Mouse (Mus musculus) c-Kit-positive CD71-negative TER-119-negative erythroid progenitor cells, embryonic 14.5 days (primary cell): ENCODE measurements around the gene Dbnl.

Source experiments
- DNase-seq: peaks from one replicate; pipeline ENCODE4 v3.0.0-alpha.2; 2013; ENCODE audit warnings: low read depth

Gene Dbnl

DNA sequence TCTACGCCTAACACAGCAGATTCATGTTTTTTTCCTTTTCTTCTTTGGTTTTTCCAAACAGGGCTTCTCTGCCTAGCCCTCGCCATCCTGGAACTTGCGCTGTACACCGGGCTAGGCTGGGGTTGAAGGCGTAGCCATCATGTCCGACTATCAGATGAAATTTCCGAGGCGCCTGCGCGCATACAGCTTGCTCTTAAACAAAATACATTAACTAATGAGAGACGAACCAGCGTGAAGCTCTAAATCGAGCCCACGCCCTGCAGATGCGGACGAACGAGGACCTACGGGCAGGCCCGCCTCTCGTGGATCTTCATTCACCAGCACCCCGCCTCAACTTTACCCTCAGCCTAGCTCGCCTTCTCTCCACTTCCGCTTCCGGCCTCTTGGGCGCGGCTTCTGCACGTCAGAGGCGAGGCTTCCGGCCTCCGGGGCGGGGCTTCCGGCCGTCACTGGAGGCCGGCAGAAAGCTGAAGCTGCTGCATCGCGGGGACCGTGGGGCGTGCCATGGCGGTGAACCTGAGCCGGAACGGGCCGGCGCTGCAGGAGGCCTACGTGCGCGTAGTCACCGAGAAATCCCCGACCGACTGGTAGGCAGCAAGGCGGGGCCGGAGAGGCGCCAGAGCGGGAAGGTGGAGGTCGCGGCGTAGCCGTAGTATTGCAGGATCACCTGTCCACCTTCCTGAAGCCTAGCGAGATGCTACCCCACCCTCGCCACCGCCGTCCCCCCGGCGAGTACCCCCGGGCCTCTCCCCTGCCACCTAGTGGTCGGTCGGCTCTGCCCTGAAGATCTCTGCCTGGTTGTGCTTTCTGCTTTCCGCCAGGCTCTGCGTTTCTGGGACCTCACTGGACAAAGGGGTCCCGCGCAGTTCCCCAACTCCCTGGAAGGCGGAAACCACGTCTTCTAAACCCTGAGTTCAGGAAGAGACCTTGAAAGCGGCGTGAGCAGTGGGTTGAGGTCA lies at the start of gene Dbnl:
Gene Dbnl, plus strand, starts transcription at position 433 of the 959 bp plus-strand sequence.
- peak; percentile 97 for DNase-seq

DNA sequence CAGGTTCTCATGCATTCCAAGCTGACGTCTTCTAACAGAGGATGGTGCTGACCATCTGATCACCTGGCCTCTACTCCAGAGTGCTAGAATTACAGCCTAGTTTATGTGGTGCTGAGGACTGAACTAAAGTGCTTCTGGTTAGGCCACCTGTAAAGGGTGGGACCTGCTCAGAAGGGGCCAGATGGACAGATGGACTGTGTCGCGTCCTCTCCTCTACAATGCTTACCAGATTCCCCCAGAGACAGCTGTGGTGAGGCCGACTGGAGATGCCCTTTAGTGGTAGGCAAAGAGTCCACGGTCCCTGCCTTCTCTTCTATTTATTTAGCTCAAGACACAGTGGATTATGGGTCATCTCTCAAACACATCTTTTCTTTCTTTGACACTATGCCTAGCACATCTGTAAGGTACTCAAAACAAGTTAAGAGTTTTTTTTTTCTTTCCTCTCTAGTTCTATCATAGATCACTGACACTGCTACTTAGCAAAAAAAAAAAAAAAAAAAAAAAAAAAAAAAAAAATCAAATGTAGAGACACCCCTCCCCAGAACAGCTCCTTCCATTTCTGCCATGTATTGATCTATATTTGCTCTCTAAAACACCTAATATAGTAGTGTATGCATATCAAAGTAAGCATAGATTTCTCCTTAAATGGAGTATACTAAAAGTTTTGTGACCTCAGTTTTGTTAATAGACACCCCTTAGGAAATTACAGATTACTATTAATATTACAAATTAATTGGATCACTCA lies 49.2 kb upstream of the Dbnl start:
- DNase-seq = no peak

DNA sequence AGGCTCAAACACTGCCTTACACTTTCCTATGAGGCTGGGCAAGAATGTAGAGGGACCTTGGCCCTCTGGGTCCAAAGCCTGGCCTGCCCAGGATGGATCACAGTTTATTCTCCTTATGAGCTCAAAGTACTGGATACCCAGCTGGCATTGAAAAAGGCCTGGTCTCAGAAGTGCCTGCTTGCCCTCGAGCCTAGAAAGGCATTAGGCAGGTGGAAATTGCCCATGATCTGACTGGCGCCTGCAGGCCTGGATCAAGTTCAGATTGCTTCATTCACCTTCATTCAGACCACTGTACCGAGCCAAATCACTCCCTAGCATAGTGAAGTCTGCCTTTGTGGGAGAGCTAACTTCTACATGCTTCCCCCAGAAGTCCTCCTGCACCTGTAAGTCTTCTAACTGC lies 48.4 kb upstream of the Dbnl start:
- DNase-seq = no peak

- no peak for DNase-seq
Observed at GRCm38 (mm10) chr11:5740599-5740964, 47.7 kb upstream of the Dbnl start.

DNA sequence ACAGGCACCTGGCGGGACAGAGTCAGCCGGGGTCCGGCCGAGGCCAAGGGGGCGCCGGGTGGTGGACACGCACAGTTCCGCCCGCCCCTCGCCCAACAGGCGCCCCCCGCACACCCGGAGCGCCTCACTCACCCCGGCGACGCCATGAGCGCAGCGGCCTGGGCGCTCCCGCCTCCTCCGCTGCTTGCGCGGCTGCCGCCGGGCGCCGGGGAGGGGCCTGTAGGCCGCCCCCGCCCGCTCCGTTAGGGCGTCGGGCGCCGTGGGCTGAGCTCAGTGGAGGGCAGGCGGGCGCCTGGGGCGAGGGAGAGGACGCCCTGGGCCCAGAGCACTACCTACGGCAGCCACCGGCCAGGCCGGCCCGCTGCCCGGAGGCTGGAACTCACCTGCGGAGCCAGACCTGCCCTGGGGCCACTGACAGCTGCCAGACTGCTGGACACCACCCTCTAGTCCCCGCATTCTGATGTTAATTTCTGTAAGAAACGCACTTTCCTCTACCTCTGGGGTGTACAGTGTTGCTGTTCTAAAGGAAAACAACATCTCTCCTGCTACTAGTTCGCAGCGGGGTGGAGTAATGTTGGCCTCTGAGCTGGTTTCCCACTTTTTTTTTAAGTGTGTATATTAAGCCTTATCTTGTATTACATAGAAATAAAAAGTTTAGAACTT lies 47.2 kb upstream of the Dbnl start:
- no peak for DNase-seq

DNA sequence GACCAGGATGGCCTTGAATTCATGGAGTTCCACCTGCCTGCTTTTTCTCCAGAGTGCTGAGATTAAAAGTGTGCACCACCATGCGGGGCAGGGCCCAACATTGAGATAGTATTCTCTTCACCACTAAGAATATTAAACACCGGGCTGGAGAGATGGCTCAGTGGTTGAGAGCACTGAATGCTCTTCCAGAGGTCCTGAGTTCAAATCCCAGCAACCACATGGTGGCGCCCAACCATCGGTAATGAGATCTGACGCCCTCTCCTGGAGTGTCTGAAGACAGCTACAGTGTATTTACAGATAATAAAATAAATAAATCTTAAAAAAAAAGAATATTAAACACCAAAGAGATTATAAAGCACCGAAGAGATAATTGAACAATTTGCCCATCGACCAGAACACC lies 46.2 kb upstream of the Dbnl start:
- no peak for DNase-seq

GRCm38 (mm10) chr11:5744951-5745350 lies 43.3 kb upstream of the Dbnl start:
- DNase-seq = no peak

GRCm38 (mm10) chr11:5753755-5754154 lies 34.5 kb upstream of the Dbnl start:
- DNase-seq = no peak

DNA sequence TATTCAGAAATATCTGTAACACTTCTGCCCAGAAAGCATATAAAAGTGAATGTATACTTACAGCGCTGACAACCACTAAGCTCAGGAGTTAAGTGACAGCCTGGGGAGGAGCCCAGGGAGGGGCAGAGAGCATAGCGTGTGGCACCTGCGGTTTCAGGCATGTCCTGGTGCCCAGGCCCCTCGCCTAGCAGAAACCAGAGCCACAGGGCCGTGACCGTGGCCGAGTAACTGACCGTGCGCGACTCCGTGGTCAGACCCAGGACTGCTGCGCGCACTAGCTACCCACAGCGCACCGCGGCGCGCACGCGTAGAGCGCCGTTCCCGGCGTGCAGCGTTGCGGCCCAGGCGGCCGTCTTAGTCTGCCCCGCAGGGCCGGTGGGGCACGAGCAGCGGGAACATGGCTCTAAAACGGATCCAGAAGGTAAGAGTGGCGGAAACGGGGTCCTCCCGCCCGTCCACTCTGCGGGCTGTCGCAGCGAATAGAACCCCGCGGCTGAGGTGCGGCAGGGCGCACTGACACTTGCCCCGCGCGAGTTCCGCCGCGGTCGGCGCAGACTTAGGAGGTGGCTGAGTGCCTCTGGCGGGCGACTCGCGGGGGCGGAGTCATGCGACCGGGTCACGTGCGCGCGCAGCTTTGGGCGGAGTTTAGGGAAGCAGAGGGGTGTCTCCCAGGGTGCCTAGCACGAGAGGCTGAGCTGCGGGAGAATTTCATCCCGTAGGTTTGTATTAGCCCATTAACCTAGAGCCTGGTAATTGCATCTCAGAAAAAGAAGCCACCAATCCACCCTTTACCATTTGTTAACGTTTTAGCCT lies 26.3 kb upstream of the Dbnl start, which contains the start of gene Urgcp:
Gene Urgcp, minus strand, starts transcription at position 557 of the 813 bp plus-strand sequence.
- DNase-seq = peak; percentile 87

GRCm38 (mm10) chr11:5762633-5762982 lies 25.7 kb upstream of the Dbnl start:
- no peak for DNase-seq

- DNase-seq = no peak
Observed at GRCm38 (mm10) chr11:5766019-5766418, 22.3 kb upstream of the Dbnl start.

GRCm38 (mm10) chr11:5778481-5778880 lies 9.8 kb upstream of the Dbnl start:
- no peak for DNase-seq

DNA sequence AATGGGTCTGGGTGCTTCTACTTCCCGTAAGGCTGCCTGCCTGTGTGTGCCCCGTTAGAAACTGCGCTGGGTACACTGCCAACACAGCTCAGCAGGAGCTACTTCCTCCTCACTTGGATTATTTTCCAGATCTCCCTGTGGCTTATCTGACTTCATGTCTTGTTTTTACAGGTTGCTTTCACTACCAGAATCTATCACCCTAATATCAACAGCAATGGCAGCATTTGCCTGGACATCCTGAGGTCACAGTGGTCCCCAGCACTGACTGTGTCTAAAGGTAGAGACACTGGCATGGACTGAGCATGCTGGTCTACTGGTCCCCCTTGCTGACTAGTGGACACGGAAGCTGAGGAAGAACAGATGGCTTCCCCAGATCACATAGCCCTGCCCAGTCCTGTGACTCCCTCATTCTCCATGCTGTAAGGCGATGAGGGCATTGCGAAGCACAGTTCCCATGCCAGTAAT lies 8.2 kb upstream of the Dbnl start:
- no peak for DNase-seq

- no peak for DNase-seq
Observed at GRCm38 (mm10) chr11:5782199-5782944, 5.9 kb upstream of the Dbnl start.

GRCm38 (mm10) chr11:5785732-5786131 lies 2.6 kb upstream of the Dbnl start:
- no peak for DNase-seq

DNA sequence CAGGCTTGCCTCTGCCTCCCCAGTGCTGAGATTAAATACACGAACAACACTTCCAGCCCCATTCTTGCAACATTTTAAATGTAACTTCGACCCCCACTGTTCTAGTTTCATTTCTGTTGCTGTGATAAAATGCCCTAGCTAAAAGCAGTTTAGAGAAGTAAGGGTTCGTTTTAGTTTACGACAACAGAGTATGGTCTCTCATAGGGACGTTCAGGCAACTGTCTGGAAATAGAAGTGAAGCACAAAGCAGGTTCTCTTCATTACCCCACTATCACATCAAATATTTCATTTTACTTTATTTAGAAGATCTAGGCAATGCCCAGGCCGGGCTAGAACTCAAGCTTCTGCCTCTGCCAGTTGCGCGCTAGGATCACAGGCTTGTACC lies 625 bp upstream of the Dbnl start:
- DNase-seq = no peak

GRCm38 (mm10) chr11:5789071-5789753 lies 924 bp downstream of the Dbnl start:
- DNase-seq = no peak

DNA sequence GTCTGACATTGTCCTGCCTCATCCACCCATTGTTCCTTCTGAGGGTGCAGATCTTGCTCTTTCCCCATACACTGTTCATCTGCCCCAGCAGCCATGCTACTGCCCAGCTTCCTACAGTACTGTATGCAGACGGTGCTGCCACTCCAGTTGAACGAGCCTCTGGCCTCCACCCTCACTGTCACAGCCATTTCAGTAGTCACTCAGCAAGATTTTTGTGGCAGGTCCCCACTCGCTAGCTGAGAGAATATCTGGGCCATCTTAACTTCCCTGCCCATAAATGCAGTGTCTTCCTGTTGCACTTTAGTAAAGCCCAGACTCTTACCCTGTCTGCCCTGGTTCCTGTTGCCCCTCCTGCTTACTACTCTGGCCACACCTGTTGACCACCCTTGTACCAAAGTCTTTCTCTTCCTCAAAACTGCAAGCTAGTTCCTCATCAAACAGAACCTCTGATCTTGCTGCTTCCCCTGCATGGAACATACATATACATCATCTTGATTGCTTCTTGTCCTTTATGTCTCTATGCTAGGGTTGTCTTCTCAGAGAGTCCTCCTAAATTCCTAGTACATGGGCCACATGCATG lies 1.6 kb downstream of the Dbnl start:
- no peak for DNase-seq

DNA sequence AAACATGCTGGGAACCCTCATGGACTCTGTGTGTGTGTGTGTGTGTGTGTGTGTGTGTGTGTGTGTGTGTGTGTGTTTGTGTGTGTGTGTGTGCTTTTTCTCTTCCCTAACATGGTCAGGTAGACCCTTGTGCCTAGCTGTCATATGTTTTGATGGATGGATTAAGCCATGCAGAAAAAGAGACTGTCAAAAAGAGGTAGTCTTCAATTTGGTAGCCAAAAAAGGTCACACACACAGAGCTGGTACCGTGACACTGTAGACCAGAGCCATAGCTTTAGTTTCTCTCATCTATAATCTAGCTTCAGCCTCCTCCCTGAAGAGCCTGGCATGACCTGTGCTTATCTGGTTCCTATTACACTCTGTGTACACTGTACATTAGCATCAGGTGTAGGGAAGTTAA lies 2.1 kb downstream of the Dbnl start:
- no peak for DNase-seq

GRCm38 (mm10) chr11:5795290-5795689 lies 7.0 kb downstream of the Dbnl start:
- DNase-seq = no peak
